Mouse (Mus musculus): Measurements from ENCODE around the gene Xpc. TPM values are rescaled to one million over a fixed set of nuclear protein-coding genes. Genes with fewer than 3 reads are reported as not detected.

The Xpc gene
- polyA plus RNA-seq, 1 experiment from 2014 or later, result 10.6 TPM

GRCm38 (mm10) chr6:91514135-91514534 is 1.6 kb downstream of the Xpc start:
- H3K4me3 ChIP-seq (ENCODE audit: low read depth, low read length), result no peak overlapping the region
- H3K9me3 ChIP-seq (replicated peaks; ENCODE audit: control insufficient read depth, low read length), result no peaks in the 10 kb centered on the region
- ATAC-seq (replicated peaks; ENCODE audit: insufficient number of reproducible peaks, low FRiP score, low TSS enrichment), result no peak
- peaks cover 20% of the 10 kb centered on the region for H3K4me1 ChIP-seq (ENCODE audit: control insufficient read depth, insufficient read depth, low read length)
- H3K9ac ChIP-seq (ENCODE audit: low read depth, low read length), result no peak overlapping the region
- no peaks in the 10 kb centered on the region for H3K27me3 ChIP-seq (ENCODE audit: control insufficient read depth, insufficient read depth, low read length)
- 0 out of 2 replicates have a peak, but pooled peaks cover 5% of the 10 kb centered on the region for H3K36me3 ChIP-seq (ENCODE audit: control insufficient read depth, insufficient read depth, low read length)
- H3K27ac ChIP-seq (ENCODE audit: low read depth, low read length), result no peak overlapping the region
- no peak overlapping the region for H3K4me2 ChIP-seq

DNA sequence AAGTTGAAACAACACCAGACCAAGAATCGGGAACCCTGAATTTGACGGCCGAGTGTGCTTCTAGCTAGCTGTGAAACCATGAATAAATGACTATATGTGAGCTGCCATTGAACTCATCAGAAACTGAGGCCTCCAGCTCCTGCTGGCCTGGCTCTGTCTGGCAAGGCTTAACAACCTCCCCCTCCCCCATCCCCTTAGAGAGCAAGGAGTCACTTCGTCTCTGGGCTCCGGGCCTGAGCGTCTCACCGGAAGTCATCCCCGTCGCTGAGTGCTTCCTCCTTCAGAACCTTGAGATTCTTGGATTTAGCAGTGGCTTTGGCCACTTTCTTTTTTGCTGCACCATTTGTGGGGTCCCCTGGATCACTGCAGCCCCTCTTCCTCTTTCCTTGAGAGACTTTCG is 5.5 kb downstream of the Xpc start:
- H3K36me3 ChIP-seq (ENCODE audit: control insufficient read depth, insufficient read depth, low read length), result peaks cover 4% of the 10 kb centered on the region; the same call in 1 of the 2 replicates
- H3K27me3 ChIP-seq (ENCODE audit: control insufficient read depth, insufficient read depth, low read length), result no peaks in the 10 kb centered on the region
- no peak overlapping the region for H3K9ac ChIP-seq (ENCODE audit: low read depth, low read length)
- ATAC-seq (replicated peaks; ENCODE audit: insufficient number of reproducible peaks, low FRiP score, low TSS enrichment), result no peak
- H3K4me2 ChIP-seq, result no peak overlapping the region
- H3K27ac ChIP-seq (ENCODE audit: low read depth, low read length), result no peak overlapping the region
- no peaks in the 10 kb centered on the region for H3K9me3 ChIP-seq (replicated peaks; ENCODE audit: control insufficient read depth, low read length)
- no peak overlapping the region for H3K4me3 ChIP-seq (ENCODE audit: low read depth, low read length)
- peaks cover 5% of the 10 kb centered on the region; the same call in 1 of the 2 replicates for H3K4me1 ChIP-seq (ENCODE audit: control insufficient read depth, insufficient read depth, low read length)
- WGBS (ENCODE audit: insufficient replicate concordance), result 67% methylated on average over 10 of the region's 10 CpGs

GRCm38 (mm10) chr6:91509326-91509725 is 6.4 kb downstream of the Xpc start:
- Histone ChIP-seq H3K9ac (ENCODE audit: low read depth, low read length) (no peak overlapping the region), H3K27me3 (ENCODE audit: control insufficient read depth, insufficient read depth, low read length) (no peaks in the 10 kb centered on the region), H3K4me2 (no peak overlapping the region), H3K4me3 (ENCODE audit: low read depth, low read length) (no peak overlapping the region), H3K36me3 (ENCODE audit: control insufficient read depth, insufficient read depth, low read length) (peaks cover 7% of the 10 kb centered on the region), H3K4me1 (ENCODE audit: control insufficient read depth, insufficient read depth, low read length) (no peaks in the 10 kb centered on the region), H3K27ac (ENCODE audit: low read depth, low read length) (no peak overlapping the region), H3K9me3 (replicated peaks; ENCODE audit: control insufficient read depth, low read length) (no peaks in the 10 kb centered on the region)
- ATAC-seq (replicated peaks; ENCODE audit: insufficient number of reproducible peaks, low FRiP score, low TSS enrichment), result no peak
- WGBS (ENCODE audit: insufficient replicate concordance), result 35% methylated on average over 7 of the region's 7 CpGs

- Histone ChIP-seq H3K4me3 (ENCODE audit: low read depth, low read length) (no peak overlapping the region), H3K4me2 (no peak overlapping the region), H3K27ac (ENCODE audit: low read depth, low read length) (no peak overlapping the region), H3K27me3 (ENCODE audit: control insufficient read depth, insufficient read depth, low read length) (no peaks in the 10 kb centered on the region), H3K9ac (ENCODE audit: low read depth, low read length) (no peak overlapping the region), H3K9me3 (replicated peaks; ENCODE audit: control insufficient read depth, low read length) (no peaks in the 10 kb centered on the region), H3K4me1 (ENCODE audit: control insufficient read depth, insufficient read depth, low read length) (no peaks in the 10 kb centered on the region), H3K36me3 (ENCODE audit: control insufficient read depth, insufficient read depth, low read length) (peaks cover 20% of the 10 kb centered on the region)
- no peak for ATAC-seq (replicated peaks; ENCODE audit: insufficient number of reproducible peaks, low FRiP score, low TSS enrichment)
- 80% methylated on average over 3 of the region's 3 CpGs for WGBS (ENCODE audit: insufficient replicate concordance)
Observed at GRCm38 (mm10) chr6:91508041-91508440, 7.6 kb downstream of the Xpc start.

- no peak overlapping the region for H3K4me3 ChIP-seq (ENCODE audit: low read depth, low read length)
- ATAC-seq (replicated peaks; ENCODE audit: insufficient number of reproducible peaks, low FRiP score, low TSS enrichment), result no peak
- WGBS (ENCODE audit: insufficient replicate concordance), result 85% methylated on average over 5 of the region's 5 CpGs
- H3K36me3 ChIP-seq (ENCODE audit: control insufficient read depth, insufficient read depth, low read length), result peaks cover 23% of the 10 kb centered on the region
- no peaks in the 10 kb centered on the region for H3K27me3 ChIP-seq (ENCODE audit: control insufficient read depth, insufficient read depth, low read length)
- no peaks in the 10 kb centered on the region for H3K9me3 ChIP-seq (replicated peaks; ENCODE audit: control insufficient read depth, low read length)
- H3K4me2 ChIP-seq, result no peak overlapping the region
- H3K4me1 ChIP-seq (ENCODE audit: control insufficient read depth, insufficient read depth, low read length), result no peaks in the 10 kb centered on the region
- no peak overlapping the region for H3K27ac ChIP-seq (ENCODE audit: low read depth, low read length)
- no peak overlapping the region for H3K9ac ChIP-seq (ENCODE audit: low read depth, low read length)
Observed at GRCm38 (mm10) chr6:91506036-91506435, 9.7 kb downstream of the Xpc start.

DNA sequence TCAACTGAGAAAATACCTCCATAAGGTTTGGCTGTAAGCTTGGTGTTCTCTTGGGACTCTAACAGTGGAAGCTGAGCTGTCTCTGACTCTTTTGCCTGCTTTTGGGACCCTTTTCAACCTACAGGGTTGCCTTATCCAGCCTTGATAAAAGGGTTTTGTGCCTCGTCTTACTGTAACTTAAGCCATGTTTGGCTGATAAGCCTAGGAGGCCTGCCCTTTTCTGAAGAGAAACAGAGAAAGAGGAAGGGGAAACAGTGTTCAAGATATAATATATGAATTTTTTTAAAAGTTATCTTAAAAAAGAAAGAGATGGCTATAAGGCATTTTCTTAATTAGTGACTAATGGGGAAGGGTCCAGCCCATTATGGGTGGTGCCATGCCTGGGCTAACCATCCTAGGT is 12.4 kb downstream of the Xpc start:
- H3K4me2 ChIP-seq, result no peak overlapping the region
- no peak overlapping the region for H3K4me3 ChIP-seq (ENCODE audit: low read depth, low read length)
- WGBS (ENCODE audit: insufficient replicate concordance), result 55% methylated on average over 1 of the region's 1 CpGs
- peaks cover 30% of the 10 kb centered on the region for H3K36me3 ChIP-seq (ENCODE audit: control insufficient read depth, insufficient read depth, low read length)
- H3K9ac ChIP-seq (ENCODE audit: low read depth, low read length), result no peak overlapping the region
- no peak for ATAC-seq (replicated peaks; ENCODE audit: insufficient number of reproducible peaks, low FRiP score, low TSS enrichment)
- no peaks in the 10 kb centered on the region for H3K4me1 ChIP-seq (ENCODE audit: control insufficient read depth, insufficient read depth, low read length)
- H3K27ac ChIP-seq (ENCODE audit: low read depth, low read length), result no peak overlapping the region
- no peaks in the 10 kb centered on the region for H3K9me3 ChIP-seq (replicated peaks; ENCODE audit: control insufficient read depth, low read length)
- no peaks in the 10 kb centered on the region for H3K27me3 ChIP-seq (ENCODE audit: control insufficient read depth, insufficient read depth, low read length)

GRCm38 (mm10) chr6:91494526-91494925 is 21.2 kb downstream of the Xpc start:
- Histone ChIP-seq H3K27ac (ENCODE audit: low read depth, low read length) (no peak overlapping the region), H3K9me3 (replicated peaks; ENCODE audit: control insufficient read depth, low read length) (no peaks in the 10 kb centered on the region), H3K9ac (ENCODE audit: low read depth, low read length) (no peak overlapping the region), H3K27me3 (ENCODE audit: control insufficient read depth, insufficient read depth, low read length) (no peaks in the 10 kb centered on the region), H3K4me3 (ENCODE audit: low read depth, low read length) (no peak overlapping the region), H3K4me2 (no peak overlapping the region), H3K4me1 (ENCODE audit: control insufficient read depth, insufficient read depth, low read length) (no peaks in the 10 kb centered on the region), H3K36me3 (ENCODE audit: control insufficient read depth, insufficient read depth, low read length) (peaks cover 12% of the 10 kb centered on the region)
- ATAC-seq (replicated peaks; ENCODE audit: insufficient number of reproducible peaks, low FRiP score, low TSS enrichment), result no peak
- 82% methylated on average over 8 of the region's 8 CpGs for WGBS (ENCODE audit: insufficient replicate concordance)

DNA sequence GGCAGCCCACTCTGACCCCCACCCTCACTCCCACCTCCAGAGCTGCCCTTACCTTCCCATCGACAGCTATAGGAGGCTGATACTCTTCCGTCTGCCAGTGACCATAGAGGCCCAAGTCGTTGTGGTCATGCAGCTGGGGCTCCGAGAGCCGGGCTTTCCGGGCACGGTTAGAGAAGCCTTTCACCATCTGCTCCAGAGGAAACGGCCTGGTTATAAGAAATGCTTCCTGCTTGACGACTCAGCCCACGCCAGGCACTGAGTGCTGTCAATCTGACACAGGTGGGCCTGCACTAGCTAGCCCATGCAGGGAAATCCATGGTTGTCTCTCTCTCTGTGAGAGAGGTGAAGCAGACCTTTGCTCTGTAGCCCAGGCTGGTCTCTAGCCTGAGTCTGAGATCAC is 22.6 kb downstream of the Xpc start:
- Histone ChIP-seq H3K36me3 (ENCODE audit: control insufficient read depth, insufficient read depth, low read length) (peaks cover 8% of the 10 kb centered on the region), H3K9me3 (replicated peaks; ENCODE audit: control insufficient read depth, low read length) (no peaks in the 10 kb centered on the region), H3K27me3 (ENCODE audit: control insufficient read depth, insufficient read depth, low read length) (no peaks in the 10 kb centered on the region), H3K4me3 (ENCODE audit: low read depth, low read length) (no peak overlapping the region), H3K4me2 (no peak overlapping the region), H3K27ac (ENCODE audit: low read depth, low read length) (no peak overlapping the region), H3K4me1 (ENCODE audit: control insufficient read depth, insufficient read depth, low read length) (no peaks in the 10 kb centered on the region; the same call in 1 of the 2 replicates), H3K9ac (ENCODE audit: low read depth, low read length) (no peak overlapping the region)
- WGBS (ENCODE audit: insufficient replicate concordance), result 84% methylated on average over 10 of the region's 10 CpGs
- no peak for ATAC-seq (replicated peaks; ENCODE audit: insufficient number of reproducible peaks, low FRiP score, low TSS enrichment)

GRCm38 (mm10) chr6:91491004-91491403 is 24.7 kb downstream of the Xpc start:
- 66% methylated on average over 6 of the region's 6 CpGs for WGBS (ENCODE audit: insufficient replicate concordance)
- no peak overlapping the region for H3K27ac ChIP-seq (ENCODE audit: low read depth, low read length)
- no peak overlapping the region for H3K4me2 ChIP-seq
- peaks cover 9% of the 10 kb centered on the region; the same call in 1 of the 2 replicates for H3K36me3 ChIP-seq (ENCODE audit: control insufficient read depth, insufficient read depth, low read length)
- no peaks in the 10 kb centered on the region for H3K9me3 ChIP-seq (replicated peaks; ENCODE audit: control insufficient read depth, low read length)
- no peaks in the 10 kb centered on the region; the same call in 1 of the 2 replicates for H3K4me1 ChIP-seq (ENCODE audit: control insufficient read depth, insufficient read depth, low read length)
- H3K27me3 ChIP-seq (ENCODE audit: control insufficient read depth, insufficient read depth, low read length), result no peaks in the 10 kb centered on the region
- no peak for ATAC-seq (replicated peaks; ENCODE audit: insufficient number of reproducible peaks, low FRiP score, low TSS enrichment)
- no peak overlapping the region for H3K4me3 ChIP-seq (ENCODE audit: low read depth, low read length)
- no peak overlapping the region for H3K9ac ChIP-seq (ENCODE audit: low read depth, low read length)
